Mouse (Mus musculus): Measurements from ENCODE around the gene Slc9a6. TPM values are rescaled to one million over a fixed set of nuclear protein-coding genes. Genes with fewer than 3 reads are reported as not detected.
A peak's percentile ranks its signal among the peaks of the same experiment; 100 is the strongest.

Slc9a6 gene
- polyA plus RNA-seq, 1 experiment, result 12.3 TPM

GRCm38 (mm10) chrX:56607032-56607710, 2.4 kb upstream of the Slc9a6 start:
- no peaks in the 10 kb centered on the region for H3K27me3 ChIP-seq (ENCODE audit: control insufficient read depth, insufficient read depth, low read length)
- TF ChIP-seq CTCF (IDR thresholded peaks at IDR 0.05; ENCODE audit: extremely low read depth, insufficient read length, insufficient replicate concordance, low read depth, low read length) (no peak), POLR2A (IDR thresholded peaks at IDR 0.05; ENCODE audit: low read depth, low read length) (no peak)
- H3K4me3 ChIP-seq (ENCODE audit: low read depth, low read length), result no peak overlapping the region
- H3K4me1 ChIP-seq (ENCODE audit: control insufficient read depth, insufficient read depth, insufficient read length, low read length), result peaks cover 5% of the 10 kb centered on the region; the same call in 1 of the 2 replicates
- H3K36me3 ChIP-seq (ENCODE audit: control insufficient read depth, insufficient read depth, low read length), result no peaks in the 10 kb centered on the region
- WGBS, result 63% methylated on average over 7 of the region's 7 CpGs
- no peak overlapping the region for H3K27ac ChIP-seq (ENCODE audit: insufficient read depth, low read depth, low read length)

- Histone ChIP-seq H3K4me1 (ENCODE audit: control insufficient read depth, insufficient read depth, insufficient read length, low read length) (peaks cover 5% of the 10 kb centered on the region; the same call in 1 of the 2 replicates), H3K36me3 (ENCODE audit: control insufficient read depth, insufficient read depth, low read length) (no peaks in the 10 kb centered on the region), H3K27ac (ENCODE audit: insufficient read depth, low read depth, low read length) (no peak overlapping the region), H3K4me3 (ENCODE audit: low read depth, low read length) (peak overlapping the region; percentile 98), H3K27me3 (ENCODE audit: control insufficient read depth, insufficient read depth, low read length) (no peaks in the 10 kb centered on the region)
- no peak for TF ChIP-seq CTCF (IDR thresholded peaks at IDR 0.05; ENCODE audit: extremely low read depth, insufficient read length, insufficient replicate concordance, low read depth, low read length)
- no peak for TF ChIP-seq POLR2A (IDR thresholded peaks at IDR 0.05; ENCODE audit: low read depth, low read length)
- WGBS, result 18% methylated on average over 7 of the region's 7 CpGs
Measured at GRCm38 (mm10) chrX:56609285-56609622, 303 bp upstream of the Slc9a6 start.

GRCm38 (mm10) chrX:56610318-56610694, 749 bp downstream of the Slc9a6 start:
- WGBS, result 8% methylated on average over 13 of the region's 13 CpGs
- no peaks in the 10 kb centered on the region for H3K36me3 ChIP-seq (ENCODE audit: control insufficient read depth, insufficient read depth, low read length)
- TF ChIP-seq CTCF (IDR thresholded peaks at IDR 0.05; ENCODE audit: extremely low read depth, insufficient read length, insufficient replicate concordance, low read depth, low read length) (no peak), POLR2A (IDR thresholded peaks at IDR 0.05; ENCODE audit: low read depth, low read length) (no peak)
- H3K4me3 ChIP-seq (ENCODE audit: low read depth, low read length), result peak overlapping the region; percentile 98
- peaks cover 5% of the 10 kb centered on the region; the same call in 1 of the 2 replicates for H3K4me1 ChIP-seq (ENCODE audit: control insufficient read depth, insufficient read depth, insufficient read length, low read length)
- no peak overlapping the region for H3K27ac ChIP-seq (ENCODE audit: insufficient read depth, low read depth, low read length)
- no peaks in the 10 kb centered on the region for H3K27me3 ChIP-seq (ENCODE audit: control insufficient read depth, insufficient read depth, low read length)

GRCm38 (mm10) chrX:56615236-56615635, 5.7 kb downstream of the Slc9a6 start:
- Histone ChIP-seq H3K27ac (ENCODE audit: insufficient read depth, low read depth, low read length) (no peak overlapping the region), H3K27me3 (ENCODE audit: control insufficient read depth, insufficient read depth, low read length) (no peaks in the 10 kb centered on the region), H3K4me1 (ENCODE audit: control insufficient read depth, insufficient read depth, insufficient read length, low read length) (no peaks in the 10 kb centered on the region), H3K4me3 (ENCODE audit: low read depth, low read length) (no peak overlapping the region), H3K36me3 (ENCODE audit: control insufficient read depth, insufficient read depth, low read length) (no peaks in the 10 kb centered on the region)
- WGBS, result 80% methylated on average over 2 of the region's 2 CpGs
- TF ChIP-seq POLR2A (IDR thresholded peaks at IDR 0.05; ENCODE audit: low read depth, low read length) (no peak), CTCF (IDR thresholded peaks at IDR 0.05; ENCODE audit: extremely low read depth, insufficient read length, insufficient replicate concordance, low read depth, low read length) (no peak)

- Histone ChIP-seq H3K4me3 (ENCODE audit: low read depth, low read length) (no peak overlapping the region), H3K36me3 (ENCODE audit: control insufficient read depth, insufficient read depth, low read length) (peaks cover 8% of the 10 kb centered on the region; the same call in 1 of the 2 replicates), H3K4me1 (ENCODE audit: control insufficient read depth, insufficient read depth, insufficient read length, low read length) (no peaks in the 10 kb centered on the region), H3K27me3 (ENCODE audit: control insufficient read depth, insufficient read depth, low read length) (no peaks in the 10 kb centered on the region), H3K27ac (ENCODE audit: insufficient read depth, low read depth, low read length) (no peak overlapping the region)
- no peak for TF ChIP-seq POLR2A (IDR thresholded peaks at IDR 0.05; ENCODE audit: low read depth, low read length)
- TF ChIP-seq CTCF (IDR thresholded peaks at IDR 0.05; ENCODE audit: extremely low read depth, insufficient read length, insufficient replicate concordance, low read depth, low read length), result no peak
- 89% methylated on average over 5 of the region's 5 CpGs for WGBS
Measured at GRCm38 (mm10) chrX:56636185-56636584, 26.6 kb downstream of the Slc9a6 start.

- Histone ChIP-seq H3K27ac (ENCODE audit: insufficient read depth, low read depth, low read length) (no peak overlapping the region), H3K36me3 (ENCODE audit: control insufficient read depth, insufficient read depth, low read length) (peaks cover 8% of the 10 kb centered on the region; the same call in 1 of the 2 replicates), H3K4me1 (ENCODE audit: control insufficient read depth, insufficient read depth, insufficient read length, low read length) (no peaks in the 10 kb centered on the region), H3K4me3 (ENCODE audit: low read depth, low read length) (no peak overlapping the region), H3K27me3 (ENCODE audit: control insufficient read depth, insufficient read depth, low read length) (no peaks in the 10 kb centered on the region)
- WGBS, result 31% methylated on average over 1 of the region's 1 CpGs
- TF ChIP-seq POLR2A (IDR thresholded peaks at IDR 0.05; ENCODE audit: low read depth, low read length) (no peak), CTCF (IDR thresholded peaks at IDR 0.05; ENCODE audit: extremely low read depth, insufficient read length, insufficient replicate concordance, low read depth, low read length) (no peak)
Measured at GRCm38 (mm10) chrX:56640066-56640465, 30.5 kb downstream of the Slc9a6 start.

- no peak overlapping the region for H3K27ac ChIP-seq (ENCODE audit: insufficient read depth, low read depth, low read length)
- no peak for TF ChIP-seq POLR2A (IDR thresholded peaks at IDR 0.05; ENCODE audit: low read depth, low read length)
- no peak for TF ChIP-seq CTCF (IDR thresholded peaks at IDR 0.05; ENCODE audit: extremely low read depth, insufficient read length, insufficient replicate concordance, low read depth, low read length)
- WGBS, result 62% methylated on average over 7 of the region's 7 CpGs
- H3K27me3 ChIP-seq (ENCODE audit: control insufficient read depth, insufficient read depth, low read length), result no peaks in the 10 kb centered on the region
- H3K4me1 ChIP-seq (ENCODE audit: control insufficient read depth, insufficient read depth, insufficient read length, low read length), result no peaks in the 10 kb centered on the region
- H3K36me3 ChIP-seq (ENCODE audit: control insufficient read depth, insufficient read depth, low read length), result no peaks in the 10 kb centered on the region
- H3K4me3 ChIP-seq (ENCODE audit: low read depth, low read length), result no peak overlapping the region
Measured at GRCm38 (mm10) chrX:56649549-56650354, 40.2 kb downstream of the Slc9a6 start.

All from small intestine, adult 2 months (tissue).